ENCODE assay signal across 19 mouse cellular contexts in the genomic region with DNA sequence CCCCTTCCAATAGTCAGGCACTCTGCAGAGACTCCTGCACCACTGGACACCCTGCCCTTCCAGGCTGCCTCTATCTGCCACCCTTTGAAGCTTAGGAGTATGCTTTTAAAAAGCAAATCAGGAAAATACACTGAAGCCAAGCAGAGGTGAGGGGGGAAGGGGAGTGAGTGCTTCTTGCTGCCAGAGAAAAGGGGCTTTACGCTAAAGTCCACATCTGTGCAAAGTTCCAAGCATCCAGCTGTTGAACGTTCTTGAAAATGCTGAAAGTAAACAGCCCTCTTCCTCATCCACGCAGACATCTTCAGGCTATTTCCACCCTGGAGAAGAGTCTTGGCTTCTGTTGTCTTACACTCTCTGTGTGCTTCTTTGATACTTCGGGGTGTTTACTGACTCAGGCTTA. TPM values are rescaled to one million over a fixed set of nuclear protein-coding genes. Genes with fewer than 3 reads are reported as not detected.
DNase-seq lines count a peak whose midpoint lies in the region; ATAC-seq lines count a peak whose summit lies in the region.
"Had no signal": no experiment of that assay in that cellular context is flagged by ENCODE, and none has a peak within 500 bp of the region (broad histone marks: within the 10 kb centered on the region; RNA-seq: fewer than 3 reads in every experiment).

No protein-coding gene starts in this region.

- DNase-seq in heart, postnatal 36 days: no peak
- no peak for DNase-seq in lung, adult 18-20 months
- DNase-seq in cerebellum, adult 11 months: no peak
- no peak for DNase-seq in left cerebral cortex, postnatal 10 days (ENCODE audit: extremely low spot score in 1 of 2, low spot score in 2 of 2)
- DNase-seq: adrenal gland, postnatal 36 days; cerebellum, postnatal 25 days; gastrocnemius, postnatal 36 days; kidney, adult 8-10 months; thymus, postnatal 14 days had no signal

- ATAC-seq in heart, embryonic 15.5 days (replicated peaks; ENCODE audit: insufficient number of reproducible peaks, insufficient read depth, low FRiP score, low read depth): no peak
- ATAC-seq in lung, embryonic 15.5 days (ENCODE audit: borderline replicate concordance, extremely low read depth, low FRiP score, low TSS enrichment): peak; percentile 71
- peak; percentile 78 for ATAC-seq in intestine, embryonic 15.5 days
- peak; percentile 76; the same call in 1 of the 2 replicates for ATAC-seq in stomach, embryonic 15.5 days (ENCODE audit: insufficient read depth, low FRiP score, low read depth)
- ATAC-seq: forebrain, embryonic 15.5 days had no signal

- no peak overlapping the region for H3K4me3 ChIP-seq in heart, embryonic 15.5 days
- H3K4me3 ChIP-seq in lung, embryonic 15.5 days: no peak overlapping the region
- no peak overlapping the region for H3K4me3 ChIP-seq in intestine, embryonic 15.5 days (replicated peaks)
- no peak overlapping the region for H3K4me3 ChIP-seq in stomach, embryonic 15.5 days (replicated peaks)
- H3K4me3 ChIP-seq: forebrain, embryonic 15.5 days; liver, embryonic 15.5 days had no signal

- H3K9ac ChIP-seq in heart, embryonic 15.5 days: no peak overlapping the region
- H3K9ac ChIP-seq in lung, embryonic 15.5 days: peak overlapping the region; percentile 25; the same call in 1 of the 2 replicates
- H3K9ac ChIP-seq in intestine, embryonic 15.5 days: no peak overlapping the region
- H3K9ac ChIP-seq in stomach, embryonic 15.5 days: no peak overlapping the region
- H3K9ac ChIP-seq: forebrain, embryonic 15.5 days; liver, embryonic 15.5 days had no signal

- intact Hi-C loops in heart, postnatal 36 days (cut with DNase I): no loop called here
- intact Hi-C loops in left cerebral cortex, postnatal 10 days (cut with DNase I): no loop called here

- H3K36me3 ChIP-seq in heart, embryonic 15.5 days: no peaks in the 10 kb centered on the region
- H3K36me3 ChIP-seq in lung, embryonic 15.5 days: no peaks in the 10 kb centered on the region
- H3K36me3 ChIP-seq in intestine, embryonic 15.5 days: no peaks in the 10 kb centered on the region
- H3K36me3 ChIP-seq in stomach, embryonic 15.5 days: no peaks in the 10 kb centered on the region
- H3K36me3 ChIP-seq: forebrain, embryonic 15.5 days; G1E; liver, embryonic 15.5 days had no signal

- H3K27ac ChIP-seq in heart, embryonic 15.5 days: peak overlapping the region; percentile 38; the same call in 1 of the 2 replicates
- peak overlapping the region; percentile 83 for H3K27ac ChIP-seq in lung, embryonic 15.5 days
- peak overlapping the region; percentile 8 for H3K27ac ChIP-seq in intestine, embryonic 15.5 days
- peak overlapping the region; percentile 83 for H3K27ac ChIP-seq in stomach, embryonic 15.5 days
- H3K27ac ChIP-seq: forebrain, embryonic 15.5 days; liver, embryonic 15.5 days had no signal

- H3K4me2 ChIP-seq in heart, embryonic 15.5 days: peak overlapping the region; percentile 15; the same call in 1 of the 2 replicates
- H3K4me2 ChIP-seq in lung, embryonic 15.5 days: peak overlapping the region; percentile 39
- peak overlapping the region; percentile 1; the same call in 1 of the 2 replicates for H3K4me2 ChIP-seq in intestine, embryonic 15.5 days (replicated peaks)
- H3K4me2 ChIP-seq in stomach, embryonic 15.5 days: peak overlapping the region; percentile 36
- H3K4me2 ChIP-seq: forebrain, embryonic 15.5 days; liver, embryonic 15.5 days had no signal

- no peaks in the 10 kb centered on the region for H3K9me3 ChIP-seq in heart, embryonic 15.5 days (replicated peaks)
- H3K9me3 ChIP-seq in lung, embryonic 15.5 days: no peaks in the 10 kb centered on the region
- no peaks in the 10 kb centered on the region for H3K9me3 ChIP-seq in intestine, embryonic 15.5 days
- H3K9me3 ChIP-seq in stomach, embryonic 15.5 days: no peaks in the 10 kb centered on the region
- H3K9me3 ChIP-seq: forebrain, embryonic 15.5 days; G1E; liver, embryonic 15.5 days had no signal

- H3K27me3 ChIP-seq in heart, embryonic 15.5 days: no peaks in the 10 kb centered on the region
- H3K27me3 ChIP-seq in lung, embryonic 15.5 days: no peaks in the 10 kb centered on the region
- no peaks in the 10 kb centered on the region for H3K27me3 ChIP-seq in intestine, embryonic 15.5 days (replicated peaks)
- no peaks in the 10 kb centered on the region for H3K27me3 ChIP-seq in stomach, embryonic 15.5 days (replicated peaks)
- H3K27me3 ChIP-seq: forebrain, embryonic 15.5 days; liver, embryonic 15.5 days had no signal

- H3K4me1 ChIP-seq in heart, embryonic 15.5 days (replicated peaks): peaks cover 7% of the 10 kb centered on the region; the same call in 1 of the 2 replicates
- peaks cover 44% of the 10 kb centered on the region for H3K4me1 ChIP-seq in lung, embryonic 15.5 days
- 0 out of 2 replicates have a peak, but pooled peaks cover 2% of the 10 kb centered on the region for H3K4me1 ChIP-seq in intestine, embryonic 15.5 days (replicated peaks)
- H3K4me1 ChIP-seq in stomach, embryonic 15.5 days: peaks cover 9% of the 10 kb centered on the region
- H3K4me1 ChIP-seq: forebrain, embryonic 15.5 days; liver, embryonic 15.5 days had no signal

- 46% methylated on average over 4 of the region's 4 CpGs for WGBS in heart, embryonic 15.5 days
- 7% methylated on average over 4 of the region's 4 CpGs for WGBS in lung, embryonic 15.5 days
- WGBS in intestine, embryonic 15.5 days: 37% methylated on average over 4 of the region's 4 CpGs
- WGBS in stomach, embryonic 15.5 days: 30% methylated on average over 4 of the region's 4 CpGs

RNA-seq across cellular contexts. Expression of gene C1qtnf7, which starts 34.6 kb away (rescaled TPM):
- 7.1 and 7.9 TPM in 2 replicates for polyA plus RNA-seq in heart, embryonic 15.5 days (2015; fragmentation: Nextera tagmentation; extraction: Ambion mirVana)
- 1 to 10 TPM; 7.1 to 7.9 TPM for total RNA-seq in heart, postnatal 36 days (2021)
- polyA plus RNA-seq in lung, embryonic 15.5 days (2015; fragmentation: Nextera tagmentation; extraction: Ambion mirVana): 47.7 and 48.2 TPM in 2 replicates
- 7.3 and 7.5 TPM in 2 replicates for polyA plus RNA-seq in intestine, embryonic 15.5 days (2015; fragmentation: Nextera tagmentation; extraction: Ambion mirVana)
- polyA plus RNA-seq in stomach, embryonic 15.5 days (2015; fragmentation: Nextera tagmentation; extraction: Ambion mirVana): 17.7 and 18.0 TPM in 2 replicates
- 1 to 10 TPM; 1.3 to 1.6 TPM for total RNA-seq in left cerebral cortex, postnatal 10 days (2021)
- total RNA-seq: hematopoietic stem cell, adult 5-6 weeks; megakaryocyte-erythroid progenitor cell, adult 5-6 weeks had no signal
- polyA plus RNA-seq: C2C12, G1E had no signal

Comparison
In these comparisons a context has a peak if more than half of its experiments do, and no peak if none do; other contexts are left out.
1. H3K27ac ChIP-seq: peak in every context shown above with its lines; median percentile 83 in lung, embryonic 15.5 days; 83 in stomach, embryonic 15.5 days; 38 in heart, embryonic 15.5 days; 8 in intestine, embryonic 15.5 days.